Mouse (Mus musculus): ENCODE results near the gene Sik2. TPM values are rescaled to one million over a fixed set of nuclear protein-coding genes. Genes with fewer than 3 reads are reported as not detected.

The Sik2 gene
- polyA plus RNA-seq, 1 experiment from 2014 or later, result 13.4 TPM

DNA sequence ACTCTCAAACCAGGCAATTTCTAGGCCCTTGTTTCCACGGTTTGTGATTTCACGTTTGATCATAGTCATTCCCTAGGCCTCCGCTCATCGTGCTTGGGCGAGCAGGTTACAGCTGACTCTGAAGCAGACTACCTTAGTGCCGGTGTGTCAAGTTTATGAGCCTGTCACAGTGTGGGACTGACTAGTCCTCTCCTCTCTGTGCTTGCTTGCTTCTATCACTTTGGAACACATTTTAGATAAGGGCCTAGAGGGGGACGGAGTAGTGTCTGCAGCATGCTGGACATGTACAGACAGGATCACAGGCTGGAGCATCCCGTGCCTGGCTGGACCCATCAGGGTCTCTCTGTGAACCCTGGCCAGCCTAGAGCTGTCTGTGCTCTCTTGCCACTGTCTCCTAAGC, 154.5 kb downstream of the Sik2 start:
- 72% methylated on average over 8 of the region's 8 CpGs for WGBS
- Histone ChIP-seq H3K36me3 (ENCODE audit: control insufficient read depth, insufficient read depth, low read length) (peaks cover 8% of the 10 kb centered on the region), H3K9me3 (ENCODE audit: control insufficient read depth, low read length) (no peaks in the 10 kb centered on the region), H3K27me3 (ENCODE audit: control insufficient read depth, insufficient read depth, low read length) (no peaks in the 10 kb centered on the region), H3K9ac (ENCODE audit: low read length) (no peak overlapping the region), H3K27ac (replicated peaks in 1 of 2; ENCODE audit: control insufficient read depth in 1 of 2, insufficient read depth in 1 of 2, low read depth in 2 of 2, low read length in 2 of 2) (no peak overlapping the region), H3K4me3 (ENCODE audit: control insufficient read depth in 1 of 2, insufficient read depth in 1 of 2, low read depth in 1 of 2, low read length in 2 of 2) (no peak overlapping the region), H3K4me2 (ENCODE audit: low read length) (no peak overlapping the region), H3K4me1 (ENCODE audit: control insufficient read depth in 2 of 2, insufficient read depth in 2 of 2, low read length in 2 of 2) (peaks cover 18 to 39% of the 10 kb centered on the region in 2 experiments)
- no peak for ATAC-seq (ENCODE audit: insufficient number of reproducible peaks, insufficient read depth, low FRiP score, low read depth)

DNA sequence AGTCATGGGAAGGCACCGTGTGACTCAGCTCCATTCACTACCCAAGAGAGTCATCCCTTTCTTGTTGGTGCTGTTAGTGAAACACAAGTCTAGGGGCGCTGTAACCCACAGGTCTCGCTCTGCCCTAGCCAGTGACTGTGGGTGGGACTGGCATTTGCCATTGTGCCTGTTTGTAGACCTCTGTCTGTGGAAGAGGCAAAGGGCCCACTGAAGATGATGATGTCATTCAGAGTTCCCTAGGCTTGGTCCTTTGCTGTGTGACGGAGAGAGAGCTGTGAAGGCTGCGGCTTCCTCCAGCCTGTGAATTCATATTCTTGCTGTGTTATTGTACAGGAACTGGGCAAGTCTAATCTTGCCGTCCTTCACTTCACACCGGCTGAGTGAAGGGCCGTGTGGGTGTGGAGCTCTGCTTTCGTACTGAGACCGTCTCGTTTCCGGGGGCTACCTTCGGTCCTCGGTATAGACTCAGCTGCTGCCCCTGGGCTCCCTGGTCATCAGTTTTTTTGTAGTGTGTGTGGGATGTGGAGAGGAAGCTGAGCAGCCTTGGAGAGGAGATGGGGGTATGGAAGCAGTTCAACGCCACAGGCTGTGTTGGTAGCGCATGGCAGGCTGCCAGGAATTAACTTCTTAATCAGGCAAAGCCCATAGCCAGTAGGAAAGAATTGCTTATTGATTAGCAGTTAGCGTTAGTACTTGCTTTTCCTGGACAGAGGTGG, 156.1 kb downstream of the Sik2 start:
- Histone ChIP-seq H3K36me3 (ENCODE audit: control insufficient read depth, insufficient read depth, low read length) (no peaks in the 10 kb centered on the region), H3K4me2 (ENCODE audit: low read length) (peak overlapping the region; percentile 59), H3K9ac (ENCODE audit: low read length) (no peak overlapping the region; the same call in 1 of the 2 replicates), H3K27ac (replicated peaks in 1 of 2; ENCODE audit: control insufficient read depth in 1 of 2, insufficient read depth in 1 of 2, low read depth in 2 of 2, low read length in 2 of 2) (peak overlapping the region in 1 of 2 experiments; percentile 43; a peak in 3 of 4 replicates), H3K4me3 (ENCODE audit: control insufficient read depth in 1 of 2, insufficient read depth in 1 of 2, low read depth in 1 of 2, low read length in 2 of 2) (peak overlapping the region; percentile 10 to 13; a peak in 1 of 4 replicates), H3K4me1 (ENCODE audit: control insufficient read depth in 2 of 2, insufficient read depth in 2 of 2, low read length in 2 of 2) (peaks cover 18 to 35% of the 10 kb centered on the region in 2 experiments), H3K27me3 (ENCODE audit: control insufficient read depth, insufficient read depth, low read length) (no peaks in the 10 kb centered on the region), H3K9me3 (ENCODE audit: control insufficient read depth, low read length) (no peaks in the 10 kb centered on the region)
- 42% methylated on average over 17 of the region's 17 CpGs for WGBS
- no peak for ATAC-seq (ENCODE audit: insufficient number of reproducible peaks, insufficient read depth, low FRiP score, low read depth)

DNA sequence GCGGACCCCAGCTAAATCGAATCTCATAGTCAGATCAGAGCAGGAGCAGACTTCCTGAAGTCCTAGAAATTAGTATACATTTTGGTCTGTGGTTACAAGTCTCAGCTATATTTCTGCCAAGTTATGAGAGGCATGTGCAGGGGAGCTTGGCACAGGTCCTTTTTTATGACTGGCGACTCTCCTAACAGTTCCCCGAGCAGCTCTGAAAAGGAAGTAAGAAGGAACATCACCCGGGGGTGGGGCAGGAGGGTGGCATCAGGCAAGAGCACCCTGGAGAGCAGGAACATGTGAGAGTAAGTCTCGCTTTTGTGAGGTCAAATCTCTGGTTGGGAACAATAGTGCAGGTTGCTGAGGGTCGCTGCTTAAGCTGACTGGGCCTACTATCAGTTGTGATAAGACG, 158.2 kb downstream of the Sik2 start:
- 32% methylated on average over 8 of the region's 8 CpGs for WGBS
- Histone ChIP-seq H3K9me3 (ENCODE audit: control insufficient read depth, low read length) (no peaks in the 10 kb centered on the region), H3K4me2 (ENCODE audit: low read length) (peak overlapping the region; percentile 56), H3K9ac (ENCODE audit: low read length) (peak overlapping the region; percentile 18; the same call in 1 of the 2 replicates), H3K4me1 (ENCODE audit: control insufficient read depth in 2 of 2, insufficient read depth in 2 of 2, low read length in 2 of 2) (peaks cover 14 to 29% of the 10 kb centered on the region in 2 experiments), H3K27me3 (ENCODE audit: control insufficient read depth, insufficient read depth, low read length) (no peaks in the 10 kb centered on the region), H3K27ac (replicated peaks in 1 of 2; ENCODE audit: control insufficient read depth in 1 of 2, insufficient read depth in 1 of 2, low read depth in 2 of 2, low read length in 2 of 2) (no peak overlapping the region), H3K36me3 (ENCODE audit: control insufficient read depth, insufficient read depth, low read length) (no peaks in the 10 kb centered on the region), H3K4me3 (ENCODE audit: control insufficient read depth in 1 of 2, insufficient read depth in 1 of 2, low read depth in 1 of 2, low read length in 2 of 2) (peak overlapping the region in 1 of 2 experiments; percentile 2; a peak in 1 of 4 replicates)
- no peak for ATAC-seq (ENCODE audit: insufficient number of reproducible peaks, insufficient read depth, low FRiP score, low read depth)

DNA sequence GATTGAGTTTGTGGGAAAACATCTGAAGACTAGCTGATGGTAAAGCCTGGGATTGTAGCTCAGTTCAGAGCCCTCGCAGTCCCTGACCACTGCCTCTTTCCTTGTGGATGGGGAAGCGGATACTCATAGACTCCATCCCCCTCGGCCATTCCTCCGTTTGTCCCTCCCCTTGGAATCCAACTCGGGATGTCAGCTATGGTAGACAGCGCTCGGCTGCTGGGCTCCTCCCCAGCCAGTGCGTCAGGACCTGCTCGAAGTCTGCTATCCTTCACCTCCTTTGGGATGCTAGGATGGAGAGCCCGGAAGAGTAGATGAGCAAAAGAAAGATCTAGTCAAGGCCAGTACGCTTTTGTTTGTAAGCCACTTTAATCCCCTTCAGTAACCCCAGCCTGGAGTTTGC, 158.6 kb downstream of the Sik2 start:
- no peak for ATAC-seq (ENCODE audit: insufficient number of reproducible peaks, insufficient read depth, low FRiP score, low read depth)
- Histone ChIP-seq H3K4me1 (ENCODE audit: control insufficient read depth in 2 of 2, insufficient read depth in 2 of 2, low read length in 2 of 2) (peaks cover 14 to 29% of the 10 kb centered on the region in 2 experiments), H3K9me3 (ENCODE audit: control insufficient read depth, low read length) (no peaks in the 10 kb centered on the region), H3K36me3 (ENCODE audit: control insufficient read depth, insufficient read depth, low read length) (no peaks in the 10 kb centered on the region), H3K9ac (ENCODE audit: low read length) (peak overlapping the region; percentile 18; the same call in 1 of the 2 replicates), H3K4me3 (ENCODE audit: control insufficient read depth in 1 of 2, insufficient read depth in 1 of 2, low read depth in 1 of 2, low read length in 2 of 2) (peak overlapping the region in 1 of 2 experiments; percentile 2; a peak in 1 of 4 replicates), H3K4me2 (ENCODE audit: low read length) (peak overlapping the region; percentile 56), H3K27me3 (ENCODE audit: control insufficient read depth, insufficient read depth, low read length) (no peaks in the 10 kb centered on the region), H3K27ac (replicated peaks in 1 of 2; ENCODE audit: control insufficient read depth in 1 of 2, insufficient read depth in 1 of 2, low read depth in 2 of 2, low read length in 2 of 2) (no peak overlapping the region)
- WGBS, result 14% methylated on average over 11 of the region's 11 CpGs

DNA sequence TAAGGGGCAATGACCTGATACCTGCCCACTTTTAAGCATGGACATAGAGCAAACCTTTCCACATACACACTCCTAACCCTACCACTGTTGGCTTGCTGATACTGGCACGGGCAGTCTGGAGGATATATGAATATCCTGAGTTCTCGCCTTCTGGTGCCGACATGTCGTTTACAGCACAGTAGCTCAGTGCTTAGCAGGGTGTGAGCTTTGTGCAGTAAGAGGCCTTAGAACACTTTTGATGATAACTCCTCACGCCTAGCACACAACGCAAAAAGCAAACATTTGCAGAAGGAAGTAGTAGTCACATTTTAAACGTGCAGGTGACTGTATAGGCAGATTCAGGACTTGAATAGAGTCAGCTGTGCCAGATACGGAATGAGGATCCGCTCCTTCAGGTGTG, 159.1 kb downstream of the Sik2 start:
- H3K9ac ChIP-seq (ENCODE audit: low read length), result 0 out of 2 replicates have a peak overlapping the region, but pooled peaks have one; percentile 18
- no peaks in the 10 kb centered on the region for H3K36me3 ChIP-seq (ENCODE audit: control insufficient read depth, insufficient read depth, low read length)
- WGBS, result 49% methylated on average over 9 of the region's 9 CpGs
- H3K4me2 ChIP-seq (ENCODE audit: low read length), result peak overlapping the region; percentile 56
- H3K4me3 ChIP-seq (ENCODE audit: control insufficient read depth in 1 of 2, insufficient read depth in 1 of 2, low read depth in 1 of 2, low read length in 2 of 2), result no peak overlapping the region
- H3K9me3 ChIP-seq (ENCODE audit: control insufficient read depth, low read length), result no peaks in the 10 kb centered on the region
- no peak; the same call in 1 of the 2 replicates for ATAC-seq (ENCODE audit: insufficient number of reproducible peaks, insufficient read depth, low FRiP score, low read depth)
- H3K4me1 ChIP-seq (ENCODE audit: control insufficient read depth in 2 of 2, insufficient read depth in 2 of 2, low read length in 2 of 2), result peaks cover 14 to 29% of the 10 kb centered on the region in 2 experiments
- no peaks in the 10 kb centered on the region for H3K27me3 ChIP-seq (ENCODE audit: control insufficient read depth, insufficient read depth, low read length)
- H3K27ac ChIP-seq (replicated peaks in 1 of 2; ENCODE audit: control insufficient read depth in 1 of 2, insufficient read depth in 1 of 2, low read depth in 2 of 2, low read length in 2 of 2), result no peak overlapping the region

DNA sequence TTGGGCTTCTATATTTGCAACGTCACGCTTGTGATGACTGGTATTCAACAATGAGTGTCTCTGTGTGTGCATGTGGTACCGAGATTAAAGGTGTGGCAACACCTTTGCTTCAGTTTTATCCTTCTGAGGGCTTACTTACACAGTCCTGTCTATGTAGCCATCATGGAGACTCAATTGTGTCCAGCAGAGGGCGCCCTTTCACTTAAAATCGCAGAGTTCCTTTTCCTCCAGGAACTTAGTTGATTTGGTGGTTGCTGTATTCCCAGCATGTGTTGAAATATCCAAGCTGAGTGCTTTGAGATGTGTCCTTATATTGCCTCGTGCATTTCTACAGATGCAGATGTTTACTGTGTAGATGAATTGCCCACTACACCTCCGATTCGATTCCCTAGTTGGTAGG, 159.6 kb downstream of the Sik2 start:
- peaks cover 14 to 29% of the 10 kb centered on the region in 2 experiments for H3K4me1 ChIP-seq (ENCODE audit: control insufficient read depth in 2 of 2, insufficient read depth in 2 of 2, low read length in 2 of 2)
- H3K4me3 ChIP-seq (ENCODE audit: control insufficient read depth in 1 of 2, insufficient read depth in 1 of 2, low read depth in 1 of 2, low read length in 2 of 2), result no peak overlapping the region
- H3K36me3 ChIP-seq (ENCODE audit: control insufficient read depth, insufficient read depth, low read length), result peaks cover 5% of the 10 kb centered on the region
- no peak; the same call in 1 of the 2 replicates for ATAC-seq (ENCODE audit: insufficient number of reproducible peaks, insufficient read depth, low FRiP score, low read depth)
- no peak overlapping the region for H3K9ac ChIP-seq (ENCODE audit: low read length)
- no peaks in the 10 kb centered on the region for H3K9me3 ChIP-seq (ENCODE audit: control insufficient read depth, low read length)
- H3K27me3 ChIP-seq (ENCODE audit: control insufficient read depth, insufficient read depth, low read length), result no peaks in the 10 kb centered on the region
- no peak overlapping the region for H3K4me2 ChIP-seq (ENCODE audit: low read length)
- no peak overlapping the region for H3K27ac ChIP-seq (replicated peaks in 1 of 2; ENCODE audit: control insufficient read depth in 1 of 2, insufficient read depth in 1 of 2, low read depth in 2 of 2, low read length in 2 of 2)
- 22% methylated on average over 8 of the region's 8 CpGs for WGBS

DNA sequence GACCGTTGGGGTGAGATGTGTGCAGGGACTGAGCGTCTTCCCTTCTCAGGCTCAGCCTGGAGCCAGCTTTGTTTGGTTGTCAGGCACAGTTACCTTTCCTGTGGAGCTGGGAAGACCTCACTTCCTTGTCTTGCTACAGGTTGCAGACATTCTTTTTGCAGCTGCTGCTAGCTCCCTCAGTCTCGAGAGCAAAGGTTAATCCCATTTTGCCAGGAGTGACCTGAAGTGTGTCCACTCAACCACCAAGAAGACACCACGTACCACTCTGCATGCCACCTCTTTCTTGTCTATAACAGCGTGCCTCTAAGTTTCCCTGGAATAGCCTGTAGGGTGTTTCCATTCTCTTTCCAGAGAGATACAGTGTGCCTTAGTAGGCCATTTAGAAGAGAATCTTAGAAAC, 160.1 kb downstream of the Sik2 start:
- WGBS, result 66% methylated on average over 5 of the region's 5 CpGs
- no peak overlapping the region for H3K27ac ChIP-seq (replicated peaks in 1 of 2; ENCODE audit: control insufficient read depth in 1 of 2, insufficient read depth in 1 of 2, low read depth in 2 of 2, low read length in 2 of 2)
- no peak overlapping the region for H3K4me3 ChIP-seq (ENCODE audit: control insufficient read depth in 1 of 2, insufficient read depth in 1 of 2, low read depth in 1 of 2, low read length in 2 of 2)
- no peak overlapping the region for H3K9ac ChIP-seq (ENCODE audit: low read length)
- no peaks in the 10 kb centered on the region for H3K9me3 ChIP-seq (ENCODE audit: control insufficient read depth, low read length)
- peaks cover 9% of the 10 kb centered on the region for H3K36me3 ChIP-seq (ENCODE audit: control insufficient read depth, insufficient read depth, low read length)
- peaks cover 14 to 29% of the 10 kb centered on the region in 2 experiments for H3K4me1 ChIP-seq (ENCODE audit: control insufficient read depth in 2 of 2, insufficient read depth in 2 of 2, low read length in 2 of 2)
- H3K4me2 ChIP-seq (ENCODE audit: low read length), result no peak overlapping the region
- no peaks in the 10 kb centered on the region for H3K27me3 ChIP-seq (ENCODE audit: control insufficient read depth, insufficient read depth, low read length)
- no peak for ATAC-seq (ENCODE audit: insufficient number of reproducible peaks, insufficient read depth, low FRiP score, low read depth)

Data from heart, embryonic 14.5 days (tissue).